Mouse (Mus musculus): ENCODE results near the gene Ptchd4. TPM values are rescaled to one million over a fixed set of nuclear protein-coding genes. Genes with fewer than 3 reads are reported as not detected.

The Ptchd4 gene
- polyA plus RNA-seq, 1 experiment from 2014 or later: 21.3 TPM

- no peak overlapping the region for H3K27ac ChIP-seq (ENCODE audit: low read depth, low read length)
- no peak for ATAC-seq (ENCODE audit: low read depth)
- no peak overlapping the region for H3K9ac ChIP-seq (replicated peaks; ENCODE audit: low read depth, low read length)
- H3K9me3 ChIP-seq (ENCODE audit: control insufficient read depth, low read length): no peaks in the 10 kb centered on the region
- H3K4me3 ChIP-seq (ENCODE audit: low read depth, low read length): no peak overlapping the region
- H3K4me2 ChIP-seq (ENCODE audit: low read depth, low read length): no peak overlapping the region
- H3K4me1 ChIP-seq (ENCODE audit: control insufficient read depth, insufficient read depth, low read length): no peaks in the 10 kb centered on the region
- no peaks in the 10 kb centered on the region for H3K27me3 ChIP-seq (ENCODE audit: control insufficient read depth, insufficient read depth, low read length)
- WGBS: 71% methylated on average over 4 of the region's 4 CpGs
- no peaks in the 10 kb centered on the region for H3K36me3 ChIP-seq (ENCODE audit: control insufficient read depth, insufficient read depth, low read length)
Measured at GRCm38 (mm10) chr17:42304262-42304661, 11.5 kb upstream of the Ptchd4 start.

DNA sequence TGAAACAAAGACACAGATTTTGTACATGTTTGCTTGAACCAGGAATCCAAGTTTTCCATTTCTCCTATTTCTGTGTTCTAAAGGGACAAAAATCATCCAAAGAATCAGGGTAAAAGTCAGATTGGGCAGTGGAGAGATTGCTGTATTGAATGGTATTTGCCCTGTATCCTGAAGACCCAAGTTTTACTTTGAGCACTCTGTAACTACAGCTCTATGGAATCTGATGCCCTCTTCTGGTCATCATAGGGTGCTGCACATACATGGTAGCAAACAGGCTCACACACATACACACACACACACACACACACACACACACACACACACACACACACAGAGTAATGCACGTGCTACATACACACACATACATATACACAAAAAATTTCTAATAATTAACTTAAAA, 8.7 kb upstream of the Ptchd4 start:
- H3K4me3 ChIP-seq (ENCODE audit: low read depth, low read length): no peak overlapping the region
- no peaks in the 10 kb centered on the region for H3K9me3 ChIP-seq (ENCODE audit: control insufficient read depth, low read length)
- no peak for ATAC-seq (ENCODE audit: low read depth)
- 92% methylated on average over 1 of the region's 1 CpGs for WGBS
- H3K4me2 ChIP-seq (ENCODE audit: low read depth, low read length): no peak overlapping the region
- no peaks in the 10 kb centered on the region for H3K4me1 ChIP-seq (ENCODE audit: control insufficient read depth, insufficient read depth, low read length)
- H3K27ac ChIP-seq (ENCODE audit: low read depth, low read length): no peak overlapping the region
- H3K36me3 ChIP-seq (ENCODE audit: control insufficient read depth, insufficient read depth, low read length): no peaks in the 10 kb centered on the region
- no peak overlapping the region for H3K9ac ChIP-seq (replicated peaks; ENCODE audit: low read depth, low read length)
- H3K27me3 ChIP-seq (ENCODE audit: control insufficient read depth, insufficient read depth, low read length): no peaks in the 10 kb centered on the region

- Histone ChIP-seq H3K4me1 (ENCODE audit: control insufficient read depth, insufficient read depth, low read length) (no peaks in the 10 kb centered on the region), H3K36me3 (ENCODE audit: control insufficient read depth, insufficient read depth, low read length) (no peaks in the 10 kb centered on the region), H3K27ac (ENCODE audit: low read depth, low read length) (no peak overlapping the region), H3K9ac (replicated peaks; ENCODE audit: low read depth, low read length) (no peak overlapping the region), H3K27me3 (ENCODE audit: control insufficient read depth, insufficient read depth, low read length) (no peaks in the 10 kb centered on the region), H3K4me3 (ENCODE audit: low read depth, low read length) (no peak overlapping the region), H3K9me3 (ENCODE audit: control insufficient read depth, low read length) (no peaks in the 10 kb centered on the region), H3K4me2 (ENCODE audit: low read depth, low read length) (no peak overlapping the region)
- ATAC-seq (ENCODE audit: low read depth): no peak
Measured at GRCm38 (mm10) chr17:42310136-42310535, 5.6 kb upstream of the Ptchd4 start.

GRCm38 (mm10) chr17:42316612-42316982, 850 bp downstream of the Ptchd4 start:
- Histone ChIP-seq H3K4me1 (ENCODE audit: control insufficient read depth, insufficient read depth, low read length) (no peaks in the 10 kb centered on the region), H3K27ac (ENCODE audit: low read depth, low read length) (peak overlapping the region; percentile 76), H3K4me3 (ENCODE audit: low read depth, low read length) (peak overlapping the region; percentile 60), H3K27me3 (ENCODE audit: control insufficient read depth, insufficient read depth, low read length) (no peaks in the 10 kb centered on the region), H3K9ac (replicated peaks; ENCODE audit: low read depth, low read length) (peak overlapping the region; percentile 72), H3K36me3 (ENCODE audit: control insufficient read depth, insufficient read depth, low read length) (no peaks in the 10 kb centered on the region), H3K4me2 (ENCODE audit: low read depth, low read length) (peak overlapping the region; percentile 89), H3K9me3 (ENCODE audit: control insufficient read depth, low read length) (no peaks in the 10 kb centered on the region)
- ATAC-seq (ENCODE audit: low read depth): peak; percentile 85
- WGBS: 1% methylated on average over 22 of the region's 22 CpGs

GRCm38 (mm10) chr17:42335787-42336186, 20.0 kb downstream of the Ptchd4 start:
- H3K27me3 ChIP-seq (ENCODE audit: control insufficient read depth, insufficient read depth, low read length): no peaks in the 10 kb centered on the region
- no peak overlapping the region for H3K9ac ChIP-seq (replicated peaks; ENCODE audit: low read depth, low read length)
- no peak overlapping the region for H3K4me3 ChIP-seq (ENCODE audit: low read depth, low read length)
- no peaks in the 10 kb centered on the region for H3K9me3 ChIP-seq (ENCODE audit: control insufficient read depth, low read length)
- no peak overlapping the region for H3K4me2 ChIP-seq (ENCODE audit: low read depth, low read length)
- no peak for ATAC-seq (ENCODE audit: low read depth)
- no peaks in the 10 kb centered on the region for H3K36me3 ChIP-seq (ENCODE audit: control insufficient read depth, insufficient read depth, low read length)
- H3K27ac ChIP-seq (ENCODE audit: low read depth, low read length): no peak overlapping the region
- no peaks in the 10 kb centered on the region for H3K4me1 ChIP-seq (ENCODE audit: control insufficient read depth, insufficient read depth, low read length)

- no peaks in the 10 kb centered on the region for H3K27me3 ChIP-seq (ENCODE audit: control insufficient read depth, insufficient read depth, low read length)
- no peaks in the 10 kb centered on the region for H3K36me3 ChIP-seq (ENCODE audit: control insufficient read depth, insufficient read depth, low read length)
- no peaks in the 10 kb centered on the region for H3K4me1 ChIP-seq (ENCODE audit: control insufficient read depth, insufficient read depth, low read length)
- no peak for ATAC-seq (ENCODE audit: low read depth)
- H3K9ac ChIP-seq (replicated peaks; ENCODE audit: low read depth, low read length): no peak overlapping the region
- H3K4me2 ChIP-seq (ENCODE audit: low read depth, low read length): no peak overlapping the region
- no peak overlapping the region for H3K4me3 ChIP-seq (ENCODE audit: low read depth, low read length)
- no peaks in the 10 kb centered on the region for H3K9me3 ChIP-seq (ENCODE audit: control insufficient read depth, low read length)
- no peak overlapping the region for H3K27ac ChIP-seq (ENCODE audit: low read depth, low read length)
- WGBS: 87% methylated on average over 6 of the region's 6 CpGs
Measured at GRCm38 (mm10) chr17:42336571-42336970, 20.8 kb downstream of the Ptchd4 start.

DNA sequence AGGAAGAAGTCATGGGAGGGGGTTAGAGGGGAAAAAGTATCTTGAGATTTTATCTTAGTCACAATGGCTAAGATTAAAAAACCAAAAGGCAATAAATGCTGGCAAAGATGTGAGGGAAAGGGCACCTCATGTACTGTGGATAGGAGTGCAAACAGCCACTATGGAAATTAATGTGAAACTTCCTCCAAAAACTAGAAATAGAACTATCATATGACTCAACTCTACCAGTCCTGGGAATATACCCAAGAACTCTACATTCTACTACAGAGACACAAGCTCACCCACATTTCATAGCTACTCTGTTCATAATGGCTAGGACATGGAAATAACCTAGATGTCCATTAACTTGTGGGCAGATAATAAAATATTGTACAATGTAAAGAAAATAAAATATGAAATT, 30.3 kb downstream of the Ptchd4 start:
- Histone ChIP-seq H3K36me3 (ENCODE audit: control insufficient read depth, insufficient read depth, low read length) (no peaks in the 10 kb centered on the region), H3K4me3 (ENCODE audit: low read depth, low read length) (no peak overlapping the region), H3K27ac (ENCODE audit: low read depth, low read length) (no peak overlapping the region), H3K27me3 (ENCODE audit: control insufficient read depth, insufficient read depth, low read length) (no peaks in the 10 kb centered on the region), H3K4me2 (ENCODE audit: low read depth, low read length) (no peak overlapping the region), H3K4me1 (ENCODE audit: control insufficient read depth, insufficient read depth, low read length) (no peaks in the 10 kb centered on the region), H3K9me3 (ENCODE audit: control insufficient read depth, low read length) (no peaks in the 10 kb centered on the region), H3K9ac (replicated peaks; ENCODE audit: low read depth, low read length) (no peak overlapping the region)
- no peak for ATAC-seq (ENCODE audit: low read depth)

GRCm38 (mm10) chr17:42358481-42358880, 42.7 kb downstream of the Ptchd4 start:
- no peak for ATAC-seq (ENCODE audit: low read depth)
- no peaks in the 10 kb centered on the region for H3K27me3 ChIP-seq (ENCODE audit: control insufficient read depth, insufficient read depth, low read length)
- H3K9ac ChIP-seq (replicated peaks; ENCODE audit: low read depth, low read length): no peak overlapping the region
- no peaks in the 10 kb centered on the region for H3K4me1 ChIP-seq (ENCODE audit: control insufficient read depth, insufficient read depth, low read length)
- no peaks in the 10 kb centered on the region for H3K36me3 ChIP-seq (ENCODE audit: control insufficient read depth, insufficient read depth, low read length)
- H3K4me3 ChIP-seq (ENCODE audit: low read depth, low read length): no peak overlapping the region
- H3K27ac ChIP-seq (ENCODE audit: low read depth, low read length): no peak overlapping the region
- whole genome bisulfite sequencing: 77% methylated on average over 1 of the region's 1 CpGs
- no peak overlapping the region for H3K4me2 ChIP-seq (ENCODE audit: low read depth, low read length)
- H3K9me3 ChIP-seq (ENCODE audit: control insufficient read depth, low read length): no peaks in the 10 kb centered on the region

GRCm38 (mm10) chr17:42363085-42363710, 47.5 kb downstream of the Ptchd4 start:
- WGBS: 81% methylated on average over 6 of the region's 6 CpGs
- Histone ChIP-seq H3K4me2 (ENCODE audit: low read depth, low read length) (no peak overlapping the region), H3K27ac (ENCODE audit: low read depth, low read length) (no peak overlapping the region), H3K9ac (replicated peaks; ENCODE audit: low read depth, low read length) (no peak overlapping the region), H3K4me3 (ENCODE audit: low read depth, low read length) (no peak overlapping the region), H3K36me3 (ENCODE audit: control insufficient read depth, insufficient read depth, low read length) (no peaks in the 10 kb centered on the region), H3K4me1 (ENCODE audit: control insufficient read depth, insufficient read depth, low read length) (no peaks in the 10 kb centered on the region), H3K9me3 (ENCODE audit: control insufficient read depth, low read length) (no peaks in the 10 kb centered on the region), H3K27me3 (ENCODE audit: control insufficient read depth, insufficient read depth, low read length) (no peaks in the 10 kb centered on the region)
- no peak for ATAC-seq (ENCODE audit: low read depth)

DNA sequence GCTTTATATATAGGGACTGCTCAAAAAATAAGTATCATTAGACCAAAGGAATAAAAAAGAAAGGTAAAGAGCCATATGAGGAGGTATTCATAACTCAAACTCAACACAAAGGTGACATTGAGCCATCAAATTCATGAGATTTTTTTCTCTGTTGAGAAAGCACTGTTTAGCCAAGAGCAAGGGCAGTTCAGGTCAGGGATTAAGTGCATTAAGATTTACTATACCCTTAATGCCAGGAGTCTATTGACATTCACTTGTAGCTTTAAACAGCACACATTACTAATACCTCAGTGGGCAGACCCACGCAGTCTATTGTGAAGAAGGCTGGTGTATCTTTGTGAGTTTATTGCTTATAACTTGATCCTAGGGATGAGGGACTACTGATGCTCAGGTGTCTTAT, 49.0 kb downstream of the Ptchd4 start:
- H3K4me1 ChIP-seq (ENCODE audit: control insufficient read depth, insufficient read depth, low read length): no peaks in the 10 kb centered on the region
- H3K4me3 ChIP-seq (ENCODE audit: low read depth, low read length): no peak overlapping the region
- 46% methylated on average over 1 of the region's 1 CpGs for WGBS
- H3K27me3 ChIP-seq (ENCODE audit: control insufficient read depth, insufficient read depth, low read length): no peaks in the 10 kb centered on the region
- H3K27ac ChIP-seq (ENCODE audit: low read depth, low read length): no peak overlapping the region
- no peaks in the 10 kb centered on the region for H3K9me3 ChIP-seq (ENCODE audit: control insufficient read depth, low read length)
- H3K36me3 ChIP-seq (ENCODE audit: control insufficient read depth, insufficient read depth, low read length): no peaks in the 10 kb centered on the region
- no peak for ATAC-seq (ENCODE audit: low read depth)
- no peak overlapping the region for H3K9ac ChIP-seq (replicated peaks; ENCODE audit: low read depth, low read length)
- H3K4me2 ChIP-seq (ENCODE audit: low read depth, low read length): no peak overlapping the region
